Mouse (Mus musculus): ENCODE results near the gene Dis3. TPM values are rescaled to one million over a fixed set of nuclear protein-coding genes. Genes with fewer than 3 reads are reported as not detected.
A peak's percentile ranks its signal among the peaks of the same experiment; 100 is the strongest.
"Not testable (repeated sequence)": the region's sequence is repeated elsewhere in the genome, so short reads cannot be mapped to it uniquely, and the experiment has no call there.

Gene Dis3
- polyA plus RNA-seq, 1 experiment, result 9.7 TPM

DNA sequence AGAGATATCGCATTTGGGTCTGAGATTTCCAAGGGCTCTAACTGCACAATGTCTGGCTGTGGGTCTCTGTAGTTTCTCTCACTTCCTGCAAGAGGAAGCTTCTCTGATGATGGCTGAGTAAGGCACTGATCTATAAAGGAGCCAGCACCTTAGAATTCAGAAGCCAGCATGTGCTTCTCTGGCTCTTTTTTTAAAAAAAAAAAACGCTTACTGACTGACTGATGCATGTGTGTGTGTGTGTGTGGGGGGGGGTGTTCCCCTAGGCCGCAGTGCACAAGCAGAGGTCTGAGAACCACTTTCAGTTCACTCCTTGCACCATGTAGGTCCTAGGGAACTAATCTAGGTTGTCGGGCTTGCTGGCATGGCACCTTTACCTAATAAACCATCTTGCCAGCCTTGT, 58.2 kb downstream of the Dis3 start:
- Histone ChIP-seq H3K4me3 (ENCODE audit: control insufficient read depth, insufficient read depth, low read length) (no peak overlapping the region), H3K27ac (ENCODE audit: control insufficient read depth, insufficient read depth, low read length) (peak overlapping the region; percentile 61), H3K4me1 (replicated peaks; ENCODE audit: control insufficient read depth, insufficient read depth, low read length) (peaks cover 20% of the 10 kb centered on the region), H3K27me3 (ENCODE audit: control insufficient read depth, insufficient read depth, low read length) (no peaks in the 10 kb centered on the region), H3K36me3 (ENCODE audit: control insufficient read depth, insufficient read depth, low read length) (peaks cover 10% of the 10 kb centered on the region)
- DNase-seq, result peak; percentile 6
- no peak for TF ChIP-seq CTCF (IDR thresholded peaks at IDR 0.05; ENCODE audit: borderline replicate concordance, control insufficient read depth, extremely low read depth, insufficient read depth, low read length, poor library complexity)
- WGBS, result 17% methylated on average over 4 of the region's 4 CpGs

DNA sequence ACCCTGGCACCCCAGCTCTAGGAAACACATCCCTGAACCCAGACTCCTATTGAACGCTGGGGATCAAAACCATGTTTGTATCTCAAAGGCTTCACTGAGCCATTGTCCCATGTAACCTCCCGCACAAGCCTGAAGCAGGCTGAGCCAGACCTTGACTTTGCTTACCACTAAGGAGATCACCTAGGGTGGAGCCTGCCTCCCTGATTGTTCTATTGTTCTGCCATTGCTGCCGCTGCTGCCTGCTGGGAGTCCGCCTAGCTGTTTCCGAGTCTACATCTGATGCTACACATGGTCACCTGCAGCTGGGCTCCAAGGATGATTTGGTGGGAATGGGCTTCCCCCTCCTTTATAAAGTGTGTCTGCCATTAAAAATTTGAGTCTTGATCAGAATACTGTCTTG, 60.3 kb downstream of the Dis3 start:
- WGBS, result 94% methylated on average over 5 of the region's 5 CpGs
- not testable (repeated sequence) for DNase-seq; H3K4me3 ChIP-seq (ENCODE audit: control insufficient read depth, insufficient read depth, low read length); H3K27me3 ChIP-seq (ENCODE audit: control insufficient read depth, insufficient read depth, low read length); H3K27ac ChIP-seq (ENCODE audit: control insufficient read depth, insufficient read depth, low read length)
- H3K36me3 ChIP-seq (ENCODE audit: control insufficient read depth, insufficient read depth, low read length), result peaks cover 15% of the 10 kb centered on the region
- H3K4me1 ChIP-seq (replicated peaks; ENCODE audit: control insufficient read depth, insufficient read depth, low read length), result peaks cover 18% of the 10 kb centered on the region

DNA sequence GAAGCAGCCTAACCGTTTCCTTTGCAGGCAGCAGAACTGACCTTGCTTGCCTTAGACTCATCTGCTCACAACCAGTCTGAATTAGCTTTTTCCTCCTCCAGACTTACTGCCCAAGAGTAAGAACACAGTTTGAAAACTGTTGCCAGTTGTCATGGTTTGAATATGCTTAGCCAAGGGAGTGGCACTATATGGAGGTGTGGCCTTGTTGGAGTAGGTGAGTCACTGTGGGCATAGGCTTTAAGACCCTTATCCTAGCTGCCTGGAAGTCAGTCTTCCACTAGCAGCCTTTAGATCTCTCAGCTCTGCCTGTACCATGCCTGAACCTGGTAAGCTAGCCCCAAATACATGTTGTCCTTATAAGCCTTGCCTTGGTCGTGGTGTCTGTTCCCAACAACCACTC, 61.9 kb downstream of the Dis3 start:
- Histone ChIP-seq H3K4me1 (replicated peaks; ENCODE audit: control insufficient read depth, insufficient read depth, low read length) (peaks cover 10% of the 10 kb centered on the region), H3K27ac (ENCODE audit: control insufficient read depth, insufficient read depth, low read length) (no peak overlapping the region), H3K27me3 (ENCODE audit: control insufficient read depth, insufficient read depth, low read length) (no peaks in the 10 kb centered on the region), H3K36me3 (ENCODE audit: control insufficient read depth, insufficient read depth, low read length) (peaks cover 19% of the 10 kb centered on the region), H3K4me3 (ENCODE audit: control insufficient read depth, insufficient read depth, low read length) (no peak overlapping the region)
- TF ChIP-seq POLR2A (IDR thresholded peaks at IDR 0.05; ENCODE audit: control insufficient read depth, extremely low read depth, insufficient read depth, low read length, poor library complexity) (no peak), CTCF (IDR thresholded peaks at IDR 0.05; ENCODE audit: borderline replicate concordance, control insufficient read depth, extremely low read depth, insufficient read depth, low read length, poor library complexity) (no peak)
- no peak for DNase-seq
- 97% methylated on average over 2 of the region's 2 CpGs for WGBS

DNA sequence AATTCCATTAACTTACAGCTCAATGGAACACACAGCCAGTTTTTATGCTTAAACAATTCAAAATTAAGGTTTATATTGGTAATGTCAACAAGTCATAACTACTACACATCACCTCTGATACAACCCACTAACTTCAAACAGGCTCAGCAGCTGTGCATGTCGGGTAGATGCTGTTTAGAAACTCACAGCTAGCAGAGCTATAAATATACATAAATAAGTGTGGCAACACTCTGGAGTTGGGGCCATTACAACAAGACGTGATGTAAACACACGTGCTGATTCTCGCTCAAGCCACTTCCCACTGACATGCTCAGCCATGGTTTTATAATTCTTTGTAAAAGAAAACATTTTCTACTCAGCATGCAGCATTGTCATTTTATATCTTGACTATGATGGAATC, 63.5 kb downstream of the Dis3 start:
- no peak for TF ChIP-seq CTCF (IDR thresholded peaks at IDR 0.05; ENCODE audit: borderline replicate concordance, control insufficient read depth, extremely low read depth, insufficient read depth, low read length, poor library complexity)
- TF ChIP-seq POLR2A (IDR thresholded peaks at IDR 0.05; ENCODE audit: control insufficient read depth, extremely low read depth, insufficient read depth, low read length, poor library complexity), result no peak
- H3K27me3 ChIP-seq (ENCODE audit: control insufficient read depth, insufficient read depth, low read length), result no peaks in the 10 kb centered on the region
- H3K4me1 ChIP-seq (replicated peaks; ENCODE audit: control insufficient read depth, insufficient read depth, low read length), result peaks cover 4% of the 10 kb centered on the region
- no peak for DNase-seq
- no peak overlapping the region for H3K27ac ChIP-seq (ENCODE audit: control insufficient read depth, insufficient read depth, low read length)
- 88% methylated on average over 4 of the region's 4 CpGs for WGBS
- H3K36me3 ChIP-seq (ENCODE audit: control insufficient read depth, insufficient read depth, low read length), result peaks cover 19% of the 10 kb centered on the region
- no peak overlapping the region for H3K4me3 ChIP-seq (ENCODE audit: control insufficient read depth, insufficient read depth, low read length)

DNA sequence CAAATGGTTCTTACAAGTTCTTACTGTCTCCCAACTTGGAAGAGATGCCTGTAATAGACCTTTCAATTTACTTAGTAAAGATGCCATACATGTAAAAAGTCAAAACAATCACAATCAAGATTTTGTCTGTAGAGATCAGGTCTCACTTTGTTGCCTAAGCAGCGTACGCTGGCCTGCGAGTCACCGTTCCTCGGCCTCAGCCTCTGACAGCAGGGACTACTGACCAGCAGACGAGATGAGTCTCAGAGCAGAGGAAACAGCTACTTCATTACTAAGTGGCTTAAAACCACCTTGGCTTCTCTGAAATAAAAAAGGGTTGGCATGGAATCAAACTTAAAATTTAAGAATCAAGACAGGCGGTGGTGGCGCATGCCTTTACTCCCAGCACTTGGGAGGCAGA, 64.7 kb downstream of the Dis3 start:
- not testable (repeated sequence) for H3K4me3 ChIP-seq (ENCODE audit: control insufficient read depth, insufficient read depth, low read length); H3K27ac ChIP-seq (ENCODE audit: control insufficient read depth, insufficient read depth, low read length); H3K4me1 ChIP-seq (replicated peaks; ENCODE audit: control insufficient read depth, insufficient read depth, low read length); H3K27me3 ChIP-seq (ENCODE audit: control insufficient read depth, insufficient read depth, low read length); DNase-seq
- 97% methylated on average over 8 of the region's 8 CpGs for WGBS
- peaks cover 19% of the 10 kb centered on the region for H3K36me3 ChIP-seq (ENCODE audit: control insufficient read depth, insufficient read depth, low read length)

DNA sequence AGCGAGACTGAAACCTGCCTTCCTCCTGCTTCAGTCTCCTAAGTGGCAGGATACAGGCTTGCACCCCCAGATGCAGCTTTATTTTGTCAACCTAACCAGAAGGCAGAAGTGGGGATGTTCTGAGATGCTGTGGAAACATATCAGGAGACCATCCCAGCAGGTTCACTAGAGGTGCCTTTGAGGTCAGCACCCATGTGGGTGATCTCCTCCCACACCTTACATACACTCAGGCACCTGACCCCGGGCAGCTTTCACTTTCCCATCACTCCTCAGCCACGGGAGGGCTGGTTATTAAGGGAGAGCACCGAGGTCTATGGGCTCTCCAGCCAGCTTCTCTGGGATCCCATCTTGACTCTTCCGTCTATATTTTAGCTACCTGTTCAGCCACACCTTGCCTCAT, 67.0 kb downstream of the Dis3 start:
- H3K27ac ChIP-seq (ENCODE audit: control insufficient read depth, insufficient read depth, low read length), result no peak overlapping the region
- DNase-seq, result no peak
- peaks cover 14% of the 10 kb centered on the region for H3K36me3 ChIP-seq (ENCODE audit: control insufficient read depth, insufficient read depth, low read length)
- no peak for TF ChIP-seq POLR2A (IDR thresholded peaks at IDR 0.05; ENCODE audit: control insufficient read depth, extremely low read depth, insufficient read depth, low read length, poor library complexity)
- TF ChIP-seq CTCF (IDR thresholded peaks at IDR 0.05; ENCODE audit: borderline replicate concordance, control insufficient read depth, extremely low read depth, insufficient read depth, low read length, poor library complexity), result no peak
- H3K4me3 ChIP-seq (ENCODE audit: control insufficient read depth, insufficient read depth, low read length), result no peak overlapping the region
- H3K27me3 ChIP-seq (ENCODE audit: control insufficient read depth, insufficient read depth, low read length), result no peaks in the 10 kb centered on the region
- WGBS, result 88% methylated on average over 5 of the region's 5 CpGs
- no peaks in the 10 kb centered on the region for H3K4me1 ChIP-seq (replicated peaks; ENCODE audit: control insufficient read depth, insufficient read depth, low read length)

DNA sequence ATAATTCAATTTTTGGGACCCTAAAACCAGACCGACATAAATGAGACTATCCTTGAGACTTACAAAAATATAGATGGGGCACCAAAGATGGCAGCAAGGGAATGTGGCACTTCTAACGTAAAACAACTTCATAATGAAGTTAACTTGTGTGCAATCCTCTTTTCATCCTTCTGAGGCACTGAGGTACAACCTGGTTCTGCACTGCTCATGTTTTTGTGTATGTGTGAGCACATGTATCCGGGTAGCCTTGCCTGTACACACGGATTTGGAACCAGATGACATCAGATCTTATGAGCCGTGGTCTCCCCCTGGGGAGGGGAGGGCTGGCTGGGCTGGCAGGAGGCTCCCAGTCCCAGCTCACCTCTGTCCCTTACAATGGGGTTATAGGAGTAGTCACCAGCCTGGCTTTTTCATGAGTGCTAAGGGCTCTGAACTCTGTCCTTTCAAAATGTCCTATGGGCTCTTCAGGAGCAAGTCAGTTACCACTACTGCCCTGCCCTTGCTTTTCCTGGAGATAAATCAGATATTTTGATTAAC, 68.2 kb downstream of the Dis3 start:
- 98% methylated on average over 5 of the region's 5 CpGs for WGBS
- TF ChIP-seq CTCF (IDR thresholded peaks at IDR 0.05; ENCODE audit: borderline replicate concordance, control insufficient read depth, extremely low read depth, insufficient read depth, low read length, poor library complexity) (no peak), POLR2A (IDR thresholded peaks at IDR 0.05; ENCODE audit: control insufficient read depth, extremely low read depth, insufficient read depth, low read length, poor library complexity) (no peak)
- Histone ChIP-seq H3K4me3 (ENCODE audit: control insufficient read depth, insufficient read depth, low read length) (no peak overlapping the region), H3K36me3 (ENCODE audit: control insufficient read depth, insufficient read depth, low read length) (peaks cover 9% of the 10 kb centered on the region), H3K27me3 (ENCODE audit: control insufficient read depth, insufficient read depth, low read length) (no peaks in the 10 kb centered on the region), H3K27ac (ENCODE audit: control insufficient read depth, insufficient read depth, low read length) (no peak overlapping the region), H3K4me1 (replicated peaks; ENCODE audit: control insufficient read depth, insufficient read depth, low read length) (no peaks in the 10 kb centered on the region)
- no peak for DNase-seq
